Mouse (Mus musculus): ENCODE data around the gene Kcnc4.

Gene Kcnc4

GRCm38 (mm10) chr3:107459196-107459772, at the start of gene Kcnc4:
Kcnc4 (minus strand) TSS chr3:107459552.
- no peak for DNase-seq

DNA sequence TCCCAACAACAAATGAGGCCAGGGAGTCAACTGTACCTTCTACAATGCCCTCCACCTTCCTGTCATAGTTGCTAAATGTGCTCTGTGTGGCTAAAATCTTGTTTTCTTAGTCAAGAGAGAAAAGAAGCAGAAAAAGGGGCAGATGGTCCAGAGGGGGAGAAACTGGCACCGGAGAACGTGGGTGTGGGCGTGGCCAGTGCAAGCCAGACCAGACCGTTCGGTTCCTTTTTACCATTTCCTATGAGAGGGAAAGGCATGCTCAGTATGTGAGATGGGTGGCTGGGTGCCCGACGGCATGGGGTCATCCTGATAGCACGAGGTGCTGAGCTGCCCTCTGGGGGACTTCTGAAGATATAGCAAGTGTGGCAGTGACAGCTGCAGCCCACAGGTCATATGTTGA, 49.3 kb upstream of the Kcnc4 start:
- DNase-seq, result no peak

- DNase-seq, result no peak
These were observed 48.6 kb upstream of the Kcnc4 start for GRCm38 (mm10) chr3:107507966-107508365.

GRCm38 (mm10) chr3:107506531-107506930, 47.2 kb upstream of the Kcnc4 start:
- no peak for DNase-seq

DNA sequence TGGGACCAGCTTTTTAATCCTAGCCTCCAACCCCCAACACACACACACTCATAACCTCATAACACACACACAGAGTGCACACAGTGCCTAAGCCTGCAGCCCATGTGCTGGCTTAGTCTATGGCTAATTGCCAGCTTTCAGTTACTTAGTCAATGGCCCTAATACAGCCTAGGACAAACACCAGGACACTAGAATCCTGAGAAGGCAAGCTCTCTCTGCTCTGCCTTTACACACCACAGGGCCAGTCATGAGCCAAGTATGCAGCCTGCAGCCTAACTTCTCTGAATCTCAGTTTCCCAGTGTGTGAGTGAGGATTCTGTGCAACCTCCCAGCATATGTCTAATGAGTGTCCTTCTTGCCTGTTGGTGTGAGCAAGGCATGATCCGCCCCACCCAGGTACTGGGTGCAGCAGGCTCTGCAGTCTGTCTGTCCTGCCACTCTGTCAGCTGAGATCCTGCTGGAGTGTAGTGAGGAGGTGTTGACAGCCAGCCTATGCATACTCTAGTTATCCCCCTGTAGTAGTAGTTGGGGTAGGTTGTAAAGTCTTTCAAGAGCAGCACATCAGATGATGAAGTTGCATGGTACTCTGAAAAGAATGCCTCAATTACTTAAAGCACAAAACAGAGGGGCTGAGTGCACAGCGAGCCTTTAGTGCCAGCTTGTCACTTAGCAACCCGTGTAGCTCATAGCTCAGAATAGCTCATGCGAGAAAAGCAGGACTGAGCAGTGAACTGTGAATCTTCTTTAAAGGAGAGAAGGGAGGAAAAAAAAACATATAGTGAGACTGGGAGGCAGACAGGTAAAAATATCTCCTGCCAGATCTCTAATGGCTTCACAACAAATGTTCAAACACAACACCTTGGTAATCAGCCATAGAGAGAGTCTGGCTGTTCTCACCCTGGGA, 46.4 kb upstream of the Kcnc4 start:
- DNase-seq, result no peak

- no peak for DNase-seq
These were observed 45.2 kb upstream of the Kcnc4 start for GRCm38 (mm10) chr3:107504542-107504941.

GRCm38 (mm10) chr3:107503716-107504115, 44.4 kb upstream of the Kcnc4 start:
- no peak for DNase-seq

DNA sequence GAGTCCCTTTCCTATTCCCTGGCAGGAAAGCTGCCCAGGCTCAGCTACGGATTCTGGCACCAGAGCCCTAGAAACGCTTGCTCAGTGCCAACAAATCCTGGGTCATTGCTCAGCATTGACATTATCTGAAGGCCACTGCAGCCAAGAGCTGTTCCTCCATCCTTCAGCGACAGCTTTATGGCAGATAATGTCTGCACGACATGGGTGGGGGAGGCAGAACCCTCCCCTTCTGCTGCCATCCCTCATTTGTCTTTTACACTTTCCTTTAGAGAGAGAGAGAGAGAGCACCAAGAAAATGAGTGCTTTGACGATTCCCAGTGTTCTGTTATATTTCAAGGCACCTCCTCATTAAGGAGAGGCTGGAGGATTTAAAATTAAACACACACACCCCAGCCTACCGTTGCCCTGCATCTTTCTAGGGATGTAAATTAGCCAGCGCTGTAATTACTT, 42.4 kb upstream of the Kcnc4 start:
- DNase-seq, result no peak

- no peak for DNase-seq
These were observed 40.9 kb upstream of the Kcnc4 start for GRCm38 (mm10) chr3:107500301-107500700.

GRCm38 (mm10) chr3:107496086-107496850, 36.9 kb upstream of the Kcnc4 start:
- DNase-seq, result no peak

- no peak for DNase-seq
These were observed 36.2 kb upstream of the Kcnc4 start for GRCm38 (mm10) chr3:107495524-107495923.

- DNase-seq, result peak; percentile 56 to 80
These were observed 32.1 kb upstream of the Kcnc4 start for GRCm38 (mm10) chr3:107491459-107491858.

- no peak for DNase-seq
These were observed 29.3 kb upstream of the Kcnc4 start for GRCm38 (mm10) chr3:107488637-107489036.

GRCm38 (mm10) chr3:107483290-107483689, 23.9 kb upstream of the Kcnc4 start:
- DNase-seq, result no peak

GRCm38 (mm10) chr3:107480660-107481059, 21.3 kb upstream of the Kcnc4 start:
- no peak for DNase-seq

DNA sequence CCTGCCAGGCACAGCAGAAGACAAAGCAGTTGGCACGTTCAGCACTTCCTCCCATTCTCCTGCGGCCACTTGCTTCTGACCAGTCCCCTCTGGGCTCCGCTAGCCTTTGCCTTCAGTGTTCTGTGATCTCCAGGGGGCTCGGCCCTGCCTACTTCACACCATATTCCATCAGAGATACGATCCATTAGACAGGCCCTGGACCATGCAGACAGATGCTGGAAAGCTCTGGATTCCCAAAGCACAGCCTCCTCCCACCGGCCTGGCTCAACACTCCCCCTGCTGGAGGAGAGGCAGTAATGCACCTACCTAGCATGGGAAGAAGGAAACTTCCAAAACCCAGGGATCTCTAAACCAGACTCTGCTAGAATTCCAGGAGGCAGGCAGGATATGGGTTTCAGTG, 12.8 kb upstream of the Kcnc4 start:
- DNase-seq, result peak in 1 of 2 experiments; percentile 42

GRCm38 (mm10) chr3:107469059-107469458, 9.7 kb upstream of the Kcnc4 start:
- DNase-seq, result no peak

DNA sequence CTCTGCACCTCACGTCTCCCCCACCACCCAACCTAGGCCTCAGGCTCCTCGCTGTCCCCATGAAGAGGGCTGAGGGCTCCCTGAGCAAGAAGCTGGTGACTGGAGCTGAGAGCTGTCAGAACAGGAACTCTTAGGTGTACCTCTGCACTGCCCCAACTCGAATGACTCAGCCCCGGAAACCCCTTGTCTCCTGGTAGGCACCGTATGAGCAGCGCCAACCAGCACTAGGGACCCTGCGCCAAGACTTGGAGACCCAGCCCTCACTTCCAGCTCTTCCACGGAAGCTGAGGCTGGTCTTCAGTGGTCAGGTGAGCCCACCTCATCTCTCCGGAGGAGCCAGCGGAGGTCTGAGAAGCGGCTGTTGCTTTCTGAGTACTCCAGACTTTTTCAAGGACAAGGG, 8.8 kb upstream of the Kcnc4 start:
- no peak for DNase-seq

GRCm38 (mm10) chr3:107466577-107466976, 7.2 kb upstream of the Kcnc4 start:
- DNase-seq, result peak; percentile 62 to 78

DNA sequence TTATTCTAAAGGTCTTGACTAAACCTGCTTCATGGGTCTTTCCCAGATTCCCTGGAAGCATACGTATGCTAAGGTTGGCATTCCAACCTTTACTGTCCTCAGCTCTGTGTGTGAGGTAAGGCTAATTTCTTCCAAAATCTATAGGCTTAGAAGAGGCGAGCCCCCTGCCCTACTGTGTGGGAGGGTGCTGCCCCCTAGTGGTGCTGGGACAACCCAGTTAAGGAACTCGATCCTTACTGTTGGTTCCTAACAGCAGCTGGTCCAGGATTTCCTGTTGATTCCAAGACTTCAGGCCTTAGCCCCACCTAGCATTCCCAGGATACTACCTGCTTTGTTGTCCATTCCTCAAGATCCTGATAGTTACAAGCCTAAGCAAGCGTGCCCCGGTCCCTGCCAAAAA, 2.8 kb upstream of the Kcnc4 start:
- peak; percentile 54 to 70 for DNase-seq

- DNase-seq, result no peak
These were observed 550 bp upstream of the Kcnc4 start for GRCm38 (mm10) chr3:107459773-107460431.

DNA sequence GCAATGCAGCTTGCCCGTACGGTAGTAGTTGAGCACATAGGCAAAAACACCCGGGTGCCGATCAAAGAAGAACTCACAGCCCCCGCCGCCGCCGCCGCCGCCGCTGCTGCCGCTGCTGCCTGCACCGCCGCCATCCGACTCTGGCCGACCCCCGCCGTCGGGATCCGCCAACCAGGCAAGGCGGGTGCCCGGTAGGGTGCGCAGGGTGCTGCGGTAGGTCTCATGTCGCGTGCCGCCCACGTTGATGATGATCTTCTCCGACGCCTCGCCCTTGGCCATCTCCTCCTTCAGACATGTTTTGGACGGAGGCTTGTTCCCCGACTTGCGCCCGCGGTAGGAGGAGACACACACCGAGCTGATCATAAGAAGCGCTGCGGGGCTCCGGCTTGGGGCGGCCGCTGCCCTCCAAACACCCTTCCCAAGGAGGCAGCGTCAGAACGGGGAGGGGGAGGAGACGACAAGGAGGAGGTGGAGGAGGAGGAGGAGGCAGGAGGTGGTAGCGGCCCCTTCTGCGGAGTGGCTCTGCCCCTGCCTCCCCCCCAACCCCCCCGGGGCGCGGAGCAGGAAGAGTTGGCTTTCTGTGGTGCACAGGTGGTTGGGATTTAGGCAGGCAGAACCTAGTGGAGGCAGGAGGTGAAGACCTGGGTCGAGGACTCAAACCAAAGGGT, 690 bp downstream of the Kcnc4 start:
- DNase-seq, result no peak

All from lung, postnatal 4 days (tissue).